Mouse (Mus musculus): ENCODE data around the gene Mkrn2os. TPM values are rescaled to one million over a fixed set of nuclear protein-coding genes. Genes with fewer than 3 reads are reported as not detected.

Gene Mkrn2os
- polyA plus RNA-seq, 1 experiment = not detected

DNA sequence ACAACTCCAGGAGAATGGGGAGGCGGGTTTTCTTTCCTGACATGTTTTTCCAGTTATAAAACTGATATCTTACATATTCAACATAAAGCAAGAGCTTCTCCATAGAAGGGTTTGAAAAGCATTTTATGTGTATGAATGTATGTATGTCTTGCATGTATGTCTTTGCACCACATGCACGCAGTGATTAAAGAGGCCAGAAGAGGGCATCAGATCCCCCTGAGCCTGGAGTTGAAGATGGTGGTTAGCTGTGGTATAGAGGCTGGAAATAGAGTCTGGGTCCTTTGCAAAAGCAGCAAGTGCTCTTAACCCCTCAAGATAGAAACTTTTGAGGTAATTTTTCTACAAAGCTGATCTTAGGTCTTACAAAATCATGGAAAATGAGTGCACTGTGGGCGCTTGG lies 16.7 kb upstream of the Mkrn2os start:
- Histone ChIP-seq H3K4me3 (ENCODE audit: insufficient read depth, low read depth, low read length) (no peak overlapping the region), H3K27ac (ENCODE audit: insufficient read depth, low read depth, low read length) (no peak overlapping the region), H3K4me1 (ENCODE audit: control insufficient read depth, insufficient read depth, low read length) (peaks cover 16% of the 10 kb centered on the region)
- WGBS = 72% methylated on average over 3 of the region's 3 CpGs
- TF ChIP-seq POLR2A (IDR thresholded peaks at IDR 0.05; ENCODE audit: insufficient read depth, low read depth, low read length) = no peak
- TF ChIP-seq CTCF (IDR thresholded peaks at IDR 0.05; ENCODE audit: insufficient read depth, low read depth, low read length) = no peak

GRCm38 (mm10) chr6:115607429-115607828 lies 15.1 kb upstream of the Mkrn2os start:
- Histone ChIP-seq H3K4me1 (ENCODE audit: control insufficient read depth, insufficient read depth, low read length) (peaks cover 16% of the 10 kb centered on the region), H3K27ac (ENCODE audit: insufficient read depth, low read depth, low read length) (peak overlapping the region; percentile 71), H3K4me3 (ENCODE audit: insufficient read depth, low read depth, low read length) (no peak overlapping the region)
- no peak for TF ChIP-seq POLR2A (IDR thresholded peaks at IDR 0.05; ENCODE audit: insufficient read depth, low read depth, low read length)
- TF ChIP-seq CTCF (IDR thresholded peaks at IDR 0.05; ENCODE audit: insufficient read depth, low read depth, low read length) = no peak
- 26% methylated on average over 4 of the region's 4 CpGs for WGBS

GRCm38 (mm10) chr6:115606461-115606860 lies 14.1 kb upstream of the Mkrn2os start:
- Histone ChIP-seq H3K4me1 (ENCODE audit: control insufficient read depth, insufficient read depth, low read length) (peaks cover 16% of the 10 kb centered on the region), H3K4me3 (ENCODE audit: insufficient read depth, low read depth, low read length) (no peak overlapping the region), H3K27ac (ENCODE audit: insufficient read depth, low read depth, low read length) (no peak overlapping the region)
- TF ChIP-seq CTCF (IDR thresholded peaks at IDR 0.05; ENCODE audit: insufficient read depth, low read depth, low read length) = no peak
- TF ChIP-seq POLR2A (IDR thresholded peaks at IDR 0.05; ENCODE audit: insufficient read depth, low read depth, low read length) = no peak
- 80% methylated on average over 1 of the region's 1 CpGs for WGBS

GRCm38 (mm10) chr6:115601715-115602523 lies 9.5 kb upstream of the Mkrn2os start, which contains the start of gene Mkrn2:
Gene Mkrn2 (plus strand): TSS chr6:115601902.
- Histone ChIP-seq H3K27ac (ENCODE audit: insufficient read depth, low read depth, low read length) (no peak within 1 kb of the TSS), H3K4me3 (ENCODE audit: insufficient read depth, low read depth, low read length) (peak within 1 kb of the TSS; percentile 70), H3K4me1 (ENCODE audit: control insufficient read depth, insufficient read depth, low read length) (peaks cover 11% of the 10 kb centered on the region)
- whole genome bisulfite sequencing = under 1% methylated on average over 61 of the region's 61 CpGs
- TF ChIP-seq CTCF (IDR thresholded peaks at IDR 0.05; ENCODE audit: insufficient read depth, low read depth, low read length) (no peak), POLR2A (IDR thresholded peaks at IDR 0.05; ENCODE audit: insufficient read depth, low read depth, low read length) (peak; percentile 57)

GRCm38 (mm10) chr6:115601322-115601714 lies 8.9 kb upstream of the Mkrn2os start:
- 68% methylated on average over 4 of the region's 4 CpGs for WGBS
- TF ChIP-seq CTCF (IDR thresholded peaks at IDR 0.05; ENCODE audit: insufficient read depth, low read depth, low read length) (no peak), POLR2A (IDR thresholded peaks at IDR 0.05; ENCODE audit: insufficient read depth, low read depth, low read length) (no peak)
- peaks cover 9% of the 10 kb centered on the region for H3K4me1 ChIP-seq (ENCODE audit: control insufficient read depth, insufficient read depth, low read length)
- H3K27ac ChIP-seq (ENCODE audit: insufficient read depth, low read depth, low read length) = no peak overlapping the region
- no peak overlapping the region for H3K4me3 ChIP-seq (ENCODE audit: insufficient read depth, low read depth, low read length)

GRCm38 (mm10) chr6:115595667-115596066 lies 3.3 kb upstream of the Mkrn2os start:
- WGBS = 69% methylated on average over 3 of the region's 3 CpGs
- Histone ChIP-seq H3K4me1 (ENCODE audit: control insufficient read depth, insufficient read depth, low read length) (no peaks in the 10 kb centered on the region), H3K27ac (ENCODE audit: insufficient read depth, low read depth, low read length) (no peak overlapping the region), H3K4me3 (ENCODE audit: insufficient read depth, low read depth, low read length) (no peak overlapping the region)
- TF ChIP-seq POLR2A (IDR thresholded peaks at IDR 0.05; ENCODE audit: insufficient read depth, low read depth, low read length) = no peak
- TF ChIP-seq CTCF (IDR thresholded peaks at IDR 0.05; ENCODE audit: insufficient read depth, low read depth, low read length) = no peak

DNA sequence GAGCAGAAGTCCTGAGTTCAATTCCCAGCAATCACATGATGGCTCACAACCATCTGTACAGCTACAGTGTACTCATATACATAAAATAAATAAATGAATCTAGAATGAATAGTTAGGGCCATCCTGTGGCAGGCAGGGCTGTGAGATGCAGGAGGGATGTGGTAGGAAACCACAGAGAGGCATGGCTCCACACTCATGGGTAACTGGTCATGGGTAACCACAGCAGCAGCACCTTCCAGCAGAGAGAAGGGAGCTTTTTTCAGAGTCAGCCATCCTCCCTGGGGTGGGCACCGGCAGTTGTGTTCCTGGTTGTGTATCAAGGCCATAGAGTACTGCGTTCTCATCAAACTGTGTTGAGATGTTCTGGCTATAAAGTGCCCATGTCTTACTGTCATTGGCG lies 2.1 kb upstream of the Mkrn2os start:
- H3K27ac ChIP-seq (ENCODE audit: insufficient read depth, low read depth, low read length) = no peak overlapping the region
- no peaks in the 10 kb centered on the region for H3K4me1 ChIP-seq (ENCODE audit: control insufficient read depth, insufficient read depth, low read length)
- H3K4me3 ChIP-seq (ENCODE audit: insufficient read depth, low read depth, low read length) = no peak overlapping the region
- 92% methylated on average over 3 of the region's 3 CpGs for WGBS
- TF ChIP-seq POLR2A (IDR thresholded peaks at IDR 0.05; ENCODE audit: insufficient read depth, low read depth, low read length) = no peak
- no peak for TF ChIP-seq CTCF (IDR thresholded peaks at IDR 0.05; ENCODE audit: insufficient read depth, low read depth, low read length)

GRCm38 (mm10) chr6:115593252-115593651 lies 876 bp upstream of the Mkrn2os start:
- Histone ChIP-seq H3K27ac (ENCODE audit: insufficient read depth, low read depth, low read length) (no peak overlapping the region), H3K4me1 (ENCODE audit: control insufficient read depth, insufficient read depth, low read length) (no peaks in the 10 kb centered on the region), H3K4me3 (ENCODE audit: insufficient read depth, low read depth, low read length) (no peak overlapping the region)
- WGBS = 65% methylated on average over 4 of the region's 4 CpGs
- TF ChIP-seq POLR2A (IDR thresholded peaks at IDR 0.05; ENCODE audit: insufficient read depth, low read depth, low read length) = no peak
- TF ChIP-seq CTCF (IDR thresholded peaks at IDR 0.05; ENCODE audit: insufficient read depth, low read depth, low read length) = no peak

DNA sequence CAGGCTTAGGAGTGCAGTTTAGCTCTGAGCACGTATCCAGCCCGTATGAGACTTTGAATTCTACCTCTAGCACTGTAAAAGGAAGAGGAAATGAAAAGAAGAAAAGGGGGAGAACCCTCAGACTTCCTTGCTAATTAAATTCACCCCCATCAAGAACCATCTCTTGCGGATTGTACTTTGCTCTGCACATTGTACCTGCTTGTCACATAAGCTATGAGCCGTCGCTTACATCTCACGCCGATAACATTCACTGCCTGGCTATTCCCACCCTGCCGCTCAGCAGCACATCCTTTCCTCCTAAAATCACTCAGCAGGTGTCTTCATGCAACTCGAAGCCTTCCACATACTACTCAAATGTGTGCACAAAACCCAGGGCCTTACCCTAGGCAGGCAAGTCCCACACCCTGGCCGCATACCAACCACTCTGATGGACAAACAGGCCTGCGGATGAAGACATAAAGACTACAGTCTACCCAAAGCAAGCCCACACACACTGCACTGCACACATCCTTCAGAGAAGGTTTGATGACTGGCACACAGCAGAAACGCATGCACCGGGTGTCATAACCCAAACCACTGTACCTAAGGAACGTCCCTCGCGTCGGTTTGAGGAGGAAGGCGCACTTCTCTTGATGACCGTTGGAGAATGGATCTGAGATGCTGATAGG lies 550 bp downstream of the Mkrn2os start:
- no peak overlapping the region for H3K4me3 ChIP-seq (ENCODE audit: insufficient read depth, low read depth, low read length)
- no peak overlapping the region for H3K27ac ChIP-seq (ENCODE audit: insufficient read depth, low read depth, low read length)
- 88% methylated on average over 19 of the region's 19 CpGs for WGBS
- TF ChIP-seq POLR2A (IDR thresholded peaks at IDR 0.05; ENCODE audit: insufficient read depth, low read depth, low read length) (no peak), CTCF (IDR thresholded peaks at IDR 0.05; ENCODE audit: insufficient read depth, low read depth, low read length) (no peak)
- H3K4me1 ChIP-seq (ENCODE audit: control insufficient read depth, insufficient read depth, low read length) = no peaks in the 10 kb centered on the region
